Mouse (Mus musculus) forebrain, postnatal 0 days (tissue): ENCODE results near the gene Pafah1b3. TPM values are rescaled to one million over a fixed set of nuclear protein-coding genes. Genes with fewer than 3 reads are reported as not detected.

ENCODE experiments used
- ATAC-seq: fragments of 200-750 bp; cut with Nextera tagmentation; 2 replicates; pipeline ENCODE4 v1.8.0; 2017; ENCODE audit warnings: mild to moderate bottlenecking, moderate library complexity
- DNase-seq: peaks from one replicate; pipeline ENCODE4 v3.0.0-alpha.2; 2015
- H3K27ac ChIP-seq: fragments of 300-500 bp; sonication (generic); 2 replicates; pipeline ENCODE4 v1.5.1; 2014; ENCODE audit warnings: low read depth, mild to moderate bottlenecking, antibody characterized with exemption, low read length, moderate library complexity, mixed read lengths
- H3K27me3 ChIP-seq: fragments of 300-500 bp; sonication (generic); 2 replicates; pipeline ENCODE4 v1.6.1; 2014; ENCODE audit warnings: mild to moderate bottlenecking, low read length, mixed read lengths; ENCODE audit not compliant: insufficient read depth
- H3K36me3 ChIP-seq: fragments of 300-500 bp; sonication (generic); 2 replicates; pipeline ENCODE4 v1.6.1; 2014; ENCODE audit warnings: mild to moderate bottlenecking, moderate library complexity; ENCODE audit not compliant: insufficient read depth
- H3K4me1 ChIP-seq: fragments of 300-500 bp; sonication (generic); 2 replicates; pipeline ENCODE4 v1.6.1; 2014; ENCODE audit warnings: antibody characterized with exemption; ENCODE audit not compliant: insufficient read depth
- H3K4me2 ChIP-seq: fragments of 300-500 bp; sonication (generic); 2 replicates; pipeline ENCODE4 v1.6.1; 2014; ENCODE audit warnings: low read depth, mild to moderate bottlenecking, moderate library complexity
- H3K4me3 ChIP-seq: fragments of 300-500 bp; sonication (generic); 2 replicates; pipeline ENCODE4 v1.5.1; 2014; ENCODE audit warnings: low read depth, low read length, mixed read lengths
- H3K9ac ChIP-seq: fragments of 300-500 bp; sonication (generic); 2 replicates; pipeline ENCODE4 v1.6.1; 2014; ENCODE audit warnings: mild to moderate bottlenecking
- H3K9me3 ChIP-seq: fragments of 300-500 bp; sonication (generic); 2 replicates; pipeline ENCODE4 v1.6.1; 2016; ENCODE audit warnings: low read length
- CTCF ChIP-seq: sonication (generic); IDR thresholded peaks from 2 replicates; pipeline ENCODE4 v1.5.1; 2016; ENCODE audit warnings: antibody characterized with exemption, control low read depth, low read depth
- WGBS: fragments of 180-500 bp; shearing (Covaris S2); extraction: QIAGEN DNeasy Blood & Tissue Kit; methylation state at CpG from one replicate; pipeline ENCODE4 v1.1.7; 2014; 5-methylcytosine and 5-hydroxymethylcytosine counted together
- polyA plus RNA-seq: library from polyadenylated mRNA; unstranded; fragments of >200 nt; fragmentation: Nextera tagmentation; extraction: Ambion mirVana; gene quantifications from 2 replicates; pipeline ENCODE4 v1.2.1, GENCODE M21; 2015
- total RNA-seq: library from RNA; depleted of rRNA; stranded (reverse); fragments of >200 nt; gene quantifications from 2 replicates; pipeline ENCODE4 v1.2.3, GENCODE M21; 2014

The Pafah1b3 gene
- total and polyA plus RNA-seq, 2 experiments from 2014 or later: 407 to 517 TPM

DNA sequence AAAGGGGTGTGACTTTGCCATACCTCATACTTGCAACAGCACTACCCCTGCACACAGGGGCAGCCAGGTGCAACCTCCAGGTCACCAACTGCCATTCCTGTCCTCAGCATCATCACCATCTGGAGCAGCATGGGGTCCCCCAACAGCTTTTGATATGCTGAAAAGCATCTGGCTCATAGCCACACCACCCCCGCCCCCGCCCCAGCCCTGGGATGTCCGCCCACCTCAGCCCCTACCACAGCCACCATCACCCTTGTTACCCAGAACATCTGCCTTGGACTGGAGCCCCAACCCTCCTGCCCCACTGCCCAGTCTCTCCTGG lies 5.9 kb upstream of the Pafah1b3 start:
- H3K36me3 ChIP-seq: 0 out of 2 replicates have a peak, but pooled peaks cover 1% of the 10 kb centered on the region
- H3K27me3 ChIP-seq: no peaks in the 10 kb centered on the region
- ATAC-seq (no peak), DNase-seq (no peak)
- H3K9ac ChIP-seq: no peak overlapping the region
- no peak overlapping the region for H3K27ac ChIP-seq
- 76% methylated on average over 3 of the region's 3 CpGs for WGBS
- TF ChIP-seq CTCF: no peak
- H3K4me1 ChIP-seq: 0 out of 2 replicates have a peak, but pooled peaks cover 4% of the 10 kb centered on the region
- no peak overlapping the region for H3K4me2 ChIP-seq
- H3K9me3 ChIP-seq: no peaks in the 10 kb centered on the region
- H3K4me3 ChIP-seq: no peak overlapping the region

DNA sequence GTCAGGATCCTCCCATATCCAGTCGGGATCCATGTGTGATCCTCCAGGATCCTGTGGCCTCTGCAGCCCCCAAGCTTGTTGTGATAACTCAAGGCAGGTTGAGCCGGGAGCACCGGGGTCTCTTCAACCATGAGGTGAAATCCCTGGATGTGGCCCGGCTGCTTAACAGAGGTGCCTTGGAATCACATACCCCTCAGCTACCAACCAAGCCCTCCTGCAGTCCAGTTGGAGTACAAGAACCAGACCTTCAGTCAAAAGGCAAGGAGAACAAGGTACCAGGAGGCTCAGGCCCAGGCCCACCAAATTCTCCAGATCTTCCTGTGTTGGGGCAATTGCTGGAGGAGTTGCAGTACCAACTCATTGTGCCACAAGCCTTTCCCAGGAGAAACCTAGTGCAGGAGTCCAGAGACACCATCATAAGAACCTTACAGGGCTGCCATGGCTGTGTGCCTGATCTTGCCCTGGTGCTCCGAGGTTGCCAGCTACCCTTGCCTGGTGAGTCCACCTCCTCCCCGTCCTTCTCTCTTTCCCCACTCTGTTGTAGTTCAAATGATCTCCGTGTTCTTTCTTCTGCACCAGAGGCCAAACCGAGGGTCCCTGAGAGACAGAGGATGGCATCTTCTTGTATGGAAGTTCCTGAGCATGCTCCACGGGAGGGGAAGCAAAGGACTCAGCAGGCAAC lies 5.4 kb upstream of the Pafah1b3 start:
- no peak overlapping the region for H3K27ac ChIP-seq
- H3K9ac ChIP-seq: no peak overlapping the region
- ATAC-seq (no peak), DNase-seq (no peak)
- no peak overlapping the region for H3K4me3 ChIP-seq
- H3K4me2 ChIP-seq: no peak overlapping the region
- 77% methylated on average over 9 of the region's 9 CpGs for WGBS
- no peaks in the 10 kb centered on the region for H3K36me3 ChIP-seq
- H3K27me3 ChIP-seq: no peaks in the 10 kb centered on the region
- H3K4me1 ChIP-seq: 0 out of 2 replicates have a peak, but pooled peaks cover 4% of the 10 kb centered on the region
- no peak for TF ChIP-seq CTCF
- no peaks in the 10 kb centered on the region for H3K9me3 ChIP-seq

DNA sequence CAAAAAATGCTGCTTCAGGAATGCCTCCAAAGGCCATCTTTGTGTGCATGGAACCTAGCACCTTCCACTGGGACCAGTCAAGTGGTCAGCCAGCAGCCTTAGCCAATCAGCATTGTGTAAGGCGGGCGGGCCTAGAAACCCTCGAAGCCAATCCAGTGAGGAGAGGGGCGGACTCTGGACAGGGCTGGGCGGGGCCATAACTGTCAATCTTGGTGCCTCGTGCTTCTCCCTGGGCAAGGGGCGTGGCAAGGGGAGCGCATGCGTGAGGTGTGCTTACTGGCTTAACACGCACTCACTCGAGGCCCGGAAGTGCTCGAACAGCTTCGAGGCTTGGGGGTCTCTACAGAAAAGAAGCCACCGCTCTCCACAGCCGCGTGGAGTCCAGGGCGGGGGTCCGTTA lies 3.3 kb upstream of the Pafah1b3 start, which contains the start of gene Prr19:
Gene Prr19, plus strand, starts transcription at position 349 of the 400 bp plus-strand sequence.
- no peak within 1 kb of the TSS for H3K9ac ChIP-seq
- H3K9me3 ChIP-seq: no peaks in the 10 kb centered on the region
- H3K4me1 ChIP-seq: peaks cover 7% of the 10 kb centered on the region; the same call in 1 of the 2 replicates
- no peak within 1 kb of the TSS for H3K4me2 ChIP-seq
- no peak within 1 kb of the TSS for H3K27ac ChIP-seq
- no peaks in the 10 kb centered on the region for H3K36me3 ChIP-seq
- DNase-seq (peak; percentile 65), ATAC-seq (peak; percentile 44)
- no peak for TF ChIP-seq CTCF
- 57% methylated on average over 19 of the region's 19 CpGs for WGBS
- H3K27me3 ChIP-seq: no peaks in the 10 kb centered on the region
- no peak within 1 kb of the TSS for H3K4me3 ChIP-seq

DNA sequence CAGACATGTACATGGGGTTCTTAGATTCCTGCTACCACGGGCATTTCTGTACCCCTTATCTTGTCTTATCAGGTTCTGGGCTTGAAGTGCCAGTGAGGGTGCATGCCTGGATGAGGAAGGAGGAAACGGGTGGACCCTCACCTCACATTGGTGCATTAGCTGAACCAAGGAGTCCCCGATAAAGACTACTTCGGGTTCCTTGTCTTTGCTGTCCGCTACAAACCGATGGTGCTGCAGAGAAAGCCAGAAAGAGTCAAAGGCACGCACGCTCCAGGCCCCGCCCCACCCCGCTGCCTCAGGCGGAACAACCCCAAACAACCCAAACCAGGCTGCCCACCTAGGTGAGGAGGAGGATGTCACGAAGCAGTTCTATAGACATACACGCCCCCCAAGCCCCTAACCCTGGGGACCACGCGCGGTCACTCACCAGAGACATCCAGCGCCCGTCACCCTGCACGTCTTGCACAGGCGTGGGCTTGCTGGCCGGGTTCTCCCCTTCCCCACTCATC lies 787 bp downstream of the Pafah1b3 start:
- TF ChIP-seq CTCF: no peak
- peaks cover 8% of the 10 kb centered on the region; the same call in 1 of the 2 replicates for H3K4me1 ChIP-seq
- DNase-seq: peak; percentile 54
- no peaks in the 10 kb centered on the region for H3K9me3 ChIP-seq
- WGBS: under 1% methylated on average over 21 of the region's 21 CpGs
- H3K9ac ChIP-seq: peak overlapping the region; percentile 85
- H3K36me3 ChIP-seq: peaks cover 36% of the 10 kb centered on the region
- peak; percentile 19 for ATAC-seq
- no peaks in the 10 kb centered on the region for H3K27me3 ChIP-seq
- H3K4me2 ChIP-seq: peak overlapping the region; percentile 67
- peak overlapping the region; percentile 69 for H3K4me3 ChIP-seq
- H3K27ac ChIP-seq: peak overlapping the region; percentile 95

GRCm38 (mm10) chr7:25294960-25295722 lies 2.6 kb downstream of the Pafah1b3 start:
- H3K4me2 ChIP-seq: no peak overlapping the region
- H3K27ac ChIP-seq: no peak overlapping the region
- H3K4me3 ChIP-seq: no peak overlapping the region
- DNase-seq: no peak
- WGBS: 85% methylated on average over 12 of the region's 12 CpGs
- H3K27me3 ChIP-seq: no peaks in the 10 kb centered on the region
- no peak for ATAC-seq
- no peak for TF ChIP-seq CTCF
- peaks cover 54% of the 10 kb centered on the region for H3K36me3 ChIP-seq
- H3K4me1 ChIP-seq: peaks cover 8% of the 10 kb centered on the region; the same call in 1 of the 2 replicates
- H3K9ac ChIP-seq: no peak overlapping the region
- no peaks in the 10 kb centered on the region for H3K9me3 ChIP-seq

- DNase-seq: no peak
- ATAC-seq: no peak
- TF ChIP-seq CTCF: no peak
- no peak overlapping the region for H3K4me2 ChIP-seq
- H3K4me1 ChIP-seq: peaks cover 8% of the 10 kb centered on the region; the same call in 1 of the 2 replicates
- WGBS: 97% methylated on average over 4 of the region's 4 CpGs
- H3K27me3 ChIP-seq: no peaks in the 10 kb centered on the region
- no peak overlapping the region for H3K9ac ChIP-seq
- peaks cover 61% of the 10 kb centered on the region for H3K36me3 ChIP-seq
- H3K27ac ChIP-seq: no peak overlapping the region
- H3K4me3 ChIP-seq: no peak overlapping the region
- no peaks in the 10 kb centered on the region for H3K9me3 ChIP-seq
These were observed 3.3 kb downstream of the Pafah1b3 start for GRCm38 (mm10) chr7:25294495-25294894.
